In genomic region chr9:43970043-43970795, GRCm38 (mm10) we compare ENCODE assay signal across 10 mouse cellular contexts.
DNase-seq lines count a peak whose midpoint lies in the region; ATAC-seq lines count a peak whose summit lies in the region.
"Had no signal": no experiment of that assay in that cellular context is flagged by ENCODE, and none has a peak within 500 bp of the region (broad histone marks: within the 10 kb centered on the region; RNA-seq: fewer than 3 reads in every experiment).

No protein-coding gene starts in this region.

- WGBS in forebrain, embryonic 14.5 days, result 26% methylated on average over 9 of the region's 9 CpGs
- 32% methylated on average over 9 of the region's 9 CpGs for WGBS in midbrain, embryonic 12.5 days

- no peaks in the 10 kb centered on the region for H3K36me3 ChIP-seq in forebrain, embryonic 14.5 days (ENCODE audit: control insufficient read depth, insufficient read depth, low read length)
- H3K36me3 ChIP-seq in midbrain, embryonic 12.5 days, result no peaks in the 10 kb centered on the region
- H3K36me3 ChIP-seq: liver, embryonic 15.5 days had no signal

- no peaks in the 10 kb centered on the region; the same call in 1 of the 2 replicates for H3K27me3 ChIP-seq in forebrain, embryonic 14.5 days (replicated peaks; ENCODE audit: control insufficient read depth, insufficient read depth, low read length)
- H3K27me3 ChIP-seq in midbrain, embryonic 12.5 days, result peaks cover 6% of the 10 kb centered on the region; the same call in 1 of the 2 replicates
- H3K27me3 ChIP-seq: liver, embryonic 15.5 days had no signal

- peaks cover 20% of the 10 kb centered on the region for H3K4me1 ChIP-seq in forebrain, embryonic 14.5 days (ENCODE audit: control insufficient read depth, insufficient read depth, low read length)
- peaks cover 25% of the 10 kb centered on the region for H3K4me1 ChIP-seq in midbrain, embryonic 12.5 days
- H3K4me1 ChIP-seq: liver, embryonic 15.5 days had no signal

- no peak overlapping the region for H3K4me3 ChIP-seq in forebrain, embryonic 14.5 days (ENCODE audit: low read depth, low read length)
- H3K4me3 ChIP-seq in midbrain, embryonic 12.5 days, result peak overlapping the region; percentile 18; the same call in 1 of the 2 replicates
- H3K4me3 ChIP-seq: left cerebral cortex, adult 2 months; liver, embryonic 15.5 days had no signal

- peak overlapping the region; percentile 27; the same call in 1 of the 2 replicates for H3K27ac ChIP-seq in forebrain, embryonic 14.5 days (ENCODE audit: low read depth, low read length)
- H3K27ac ChIP-seq in midbrain, embryonic 12.5 days (replicated peaks), result peak overlapping the region; percentile 73
- H3K27ac ChIP-seq: left cerebral cortex, adult 2 months; liver, embryonic 15.5 days had no signal

- peak overlapping the region; percentile 20; the same call in 1 of the 2 replicates for H3K4me2 ChIP-seq in forebrain, embryonic 14.5 days (ENCODE audit: low read length)
- peak overlapping the region; percentile 36 for H3K4me2 ChIP-seq in midbrain, embryonic 12.5 days (replicated peaks)
- H3K4me2 ChIP-seq: liver, embryonic 15.5 days had no signal

- DNase-seq in right cerebral cortex, postnatal 4 days, result peak; percentile 18
- no peak for DNase-seq in right cerebral cortex, postnatal 14 days
- peak; percentile 74 for DNase-seq in forebrain, embryonic 14.5 days (ENCODE audit: low spot score)
- DNase-seq in adrenal gland, postnatal 36 days, result no peak
- no peak for DNase-seq in left cerebral cortex, adult 8-10 months (ENCODE audit: low spot score in 2 of 2)

- no peaks in the 10 kb centered on the region for H3K9me3 ChIP-seq in forebrain, embryonic 14.5 days (replicated peaks; ENCODE audit: control insufficient read depth, low read length)
- H3K9me3 ChIP-seq in midbrain, embryonic 12.5 days, result no peaks in the 10 kb centered on the region
- H3K9me3 ChIP-seq: liver, embryonic 15.5 days had no signal

- peak overlapping the region; percentile 40; the same call in 1 of the 2 replicates for H3K9ac ChIP-seq in forebrain, embryonic 14.5 days (ENCODE audit: low read length)
- no peak overlapping the region; the same call in 1 of the 2 replicates for H3K9ac ChIP-seq in midbrain, embryonic 12.5 days (replicated peaks)
- H3K9ac ChIP-seq: liver, embryonic 15.5 days had no signal

- peak; percentile 74 for ATAC-seq in forebrain, embryonic 14.5 days
- peak; percentile 83 for ATAC-seq in midbrain, embryonic 12.5 days (ENCODE audit: low FRiP score, low read depth)
- no peak for ATAC-seq in megakaryocyte, adult 5-6 weeks (ENCODE audit: poor library complexity, severe bottlenecking)
- ATAC-seq: activated CD4-positive, CD25-positive, alpha-beta regulatory T cell, adult 4 months had no signal

Comparison
In these comparisons a context has a peak if more than half of its experiments do, and no peak if none do; other contexts are left out.
1. DNase-seq: peak in right cerebral cortex, postnatal 4 days (single experiment) and forebrain, embryonic 14.5 days (single experiment); none in right cerebral cortex, postnatal 14 days (single experiment), adrenal gland, postnatal 36 days (0 of 2) and left cerebral cortex, adult 8-10 months (0 of 2).